Mouse (Mus musculus) cerebellum, adult (tissue): ENCODE data around the gene Alg11.
A peak's percentile ranks its signal among the peaks of the same experiment; 100 is the strongest.

Experiments used
- ATAC-seq: cut with Nextera tagmentation; 2 replicates; pipeline ENCODE4 v1.9.2; 2017; ENCODE audit warnings: mild to moderate bottlenecking, moderate library complexity, mixed read lengths; ENCODE audit not compliant: insufficient number of reproducible peaks, low FRiP score, low TSS enrichment

Gene Alg11

GRCm38 (mm10) chr8:22060446-22060889 is at the start of gene Alg11:
Gene Alg11, plus strand, starts transcription at chr8:22060721.
- peak; percentile 99 for ATAC-seq

- ATAC-seq, result no peak
These were observed 47.4 kb upstream of the Alg11 start for GRCm38 (mm10) chr8:22013034-22013707.

GRCm38 (mm10) chr8:22017731-22018130 is 42.8 kb upstream of the Alg11 start:
- ATAC-seq, result no peak

- no peak for ATAC-seq
These were observed 41.0 kb upstream of the Alg11 start for GRCm38 (mm10) chr8:22019498-22019897.

- no peak for ATAC-seq
These were observed 38.3 kb upstream of the Alg11 start for GRCm38 (mm10) chr8:22022244-22022643.

GRCm38 (mm10) chr8:22025241-22025640 is 35.3 kb upstream of the Alg11 start:
- ATAC-seq, result no peak

- no peak for ATAC-seq
These were observed 31.5 kb upstream of the Alg11 start for GRCm38 (mm10) chr8:22028973-22029372.

- ATAC-seq, result no peak
These were observed 29.5 kb upstream of the Alg11 start for GRCm38 (mm10) chr8:22030990-22031389.

- ATAC-seq, result peak; percentile 46
These were observed 24.4 kb upstream of the Alg11 start for GRCm38 (mm10) chr8:22036137-22036536.

GRCm38 (mm10) chr8:22037022-22037421 is 23.5 kb upstream of the Alg11 start:
- 0 out of 2 replicates have a peak, but pooled peaks have one; percentile 53 for ATAC-seq

- ATAC-seq, result no peak
These were observed 20.9 kb upstream of the Alg11 start for GRCm38 (mm10) chr8:22039468-22040152.

GRCm38 (mm10) chr8:22040153-22040509 is 20.4 kb upstream of the Alg11 start:
- no peak for ATAC-seq

GRCm38 (mm10) chr8:22042515-22042914 is 18.0 kb upstream of the Alg11 start:
- no peak for ATAC-seq

GRCm38 (mm10) chr8:22043706-22044105 is 16.8 kb upstream of the Alg11 start:
- no peak for ATAC-seq

GRCm38 (mm10) chr8:22047699-22048464 is 12.6 kb upstream of the Alg11 start:
- peak; percentile 82 for ATAC-seq

GRCm38 (mm10) chr8:22054674-22055491 is 5.6 kb upstream of the Alg11 start:
- ATAC-seq, result no peak

GRCm38 (mm10) chr8:22055492-22055877 is 5.0 kb upstream of the Alg11 start:
- ATAC-seq, result no peak

- no peak for ATAC-seq
These were observed 3.7 kb upstream of the Alg11 start for GRCm38 (mm10) chr8:22056850-22057249.

GRCm38 (mm10) chr8:22058368-22058767 is 2.2 kb upstream of the Alg11 start:
- no peak for ATAC-seq

- ATAC-seq, result no peak
These were observed 1.3 kb upstream of the Alg11 start for GRCm38 (mm10) chr8:22059153-22059738.
